Mouse (Mus musculus): Measurements from ENCODE around the gene Prss45.

GRCm38 (mm10) chr9:110825426-110825825 is 9.0 kb upstream of the Prss45 start:
- TF ChIP-seq CTCF (IDR thresholded peaks at IDR 0.05) (no peak), EP300 (IDR thresholded peaks at IDR 0.05) (no peak)
